Mouse (Mus musculus) neural tube, embryonic 15.5 days (tissue): ENCODE results near the gene D11Wsu47e. TPM values are rescaled to one million over a fixed set of nuclear protein-coding genes. Genes with fewer than 3 reads are reported as not detected.
"Not testable (repeated sequence)": the region's sequence is repeated elsewhere in the genome, so short reads cannot be mapped to it uniquely, and the experiment has no call there.

ENCODE experiments used
- ATAC-seq: fragments of 200-750 bp; cut with Nextera tagmentation; 2 replicates; pipeline ENCODE4 v1.8.0; 2017; ENCODE audit warnings: mild to moderate bottlenecking, moderate TSS enrichment, moderate library complexity; ENCODE audit not compliant: low FRiP score
- H3K27ac ChIP-seq: fragments of 300-500 bp; sonication (generic); replicated peaks from 2 replicates; pipeline ENCODE4 v1.5.1; 2015; ENCODE audit warnings: mild to moderate bottlenecking, inconsistent platforms
- H3K27me3 ChIP-seq: fragments of 300-500 bp; sonication (generic); replicated peaks from 2 replicates; pipeline ENCODE4 v1.6.1; 2015; ENCODE audit warnings: inconsistent platforms
- H3K36me3 ChIP-seq: fragments of 300-500 bp; sonication (generic); 2 replicates; pipeline ENCODE4 v1.6.1; 2015; ENCODE audit warnings: inconsistent platforms
- H3K4me1 ChIP-seq: fragments of 300-500 bp; sonication (generic); 2 replicates; pipeline ENCODE4 v1.6.1; 2015; ENCODE audit warnings: inconsistent platforms
- H3K4me2 ChIP-seq: fragments of 300-500 bp; sonication (generic); 2 replicates; pipeline ENCODE4 v1.6.1; 2015; ENCODE audit warnings: inconsistent platforms, mild to moderate bottlenecking, moderate library complexity
- H3K4me3 ChIP-seq: fragments of 300-500 bp; sonication (generic); replicated peaks from 2 replicates; pipeline ENCODE4 v1.5.1; 2015; ENCODE audit warnings: mild to moderate bottlenecking, inconsistent platforms
- H3K9ac ChIP-seq: fragments of 300-500 bp; sonication (generic); replicated peaks from 2 replicates; pipeline ENCODE4 v1.6.1; 2015; ENCODE audit warnings: mild to moderate bottlenecking, inconsistent platforms
- H3K9me3 ChIP-seq: fragments of 300-500 bp; sonication (generic); replicated peaks from 2 replicates; pipeline ENCODE4 v1.6.1; 2016; ENCODE audit warnings: inconsistent platforms
- WGBS: fragments of 180-500 bp; shearing (Covaris S2); methylation state at CpG from one replicate; pipeline ENCODE4 v1.1.7; 2015; ENCODE audit warnings: mixed read lengths; 5-methylcytosine and 5-hydroxymethylcytosine counted together
- polyA plus RNA-seq: library from polyadenylated mRNA; unstranded; fragments of >200 nt; fragmentation: Nextera tagmentation; extraction: Ambion mirVana; gene quantifications from 2 replicates; pipeline ENCODE4 v1.2.1, GENCODE M21; 2015

The D11Wsu47e gene
- polyA plus RNA-seq, 1 experiment from 2014 or later = 21.8 TPM

DNA sequence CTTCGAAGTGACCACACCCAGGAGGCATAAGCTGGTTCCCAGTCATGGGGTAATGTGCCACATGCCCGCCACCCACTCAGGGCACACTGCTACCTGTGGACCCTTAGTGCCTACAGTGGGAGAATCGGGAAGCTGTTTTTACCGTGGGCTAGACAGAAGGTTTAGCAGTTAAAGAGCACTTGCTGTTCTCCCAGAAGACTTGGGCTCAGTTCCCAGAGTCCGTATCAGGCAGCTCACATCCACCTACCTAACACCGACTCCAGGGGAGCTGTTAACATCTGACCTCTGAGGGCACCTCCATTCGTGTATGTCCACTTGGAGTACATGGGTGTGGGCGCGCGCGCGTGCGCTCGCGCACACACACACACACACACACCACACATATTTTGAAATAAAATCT lies 30.1 kb upstream of the D11Wsu47e start:
- WGBS = 94% methylated on average over 15 of the region's 15 CpGs
- Histone ChIP-seq H3K4me1 (peaks cover 27% of the 10 kb centered on the region), H3K9ac (no peak overlapping the region), H3K36me3 (peaks cover 74% of the 10 kb centered on the region), H3K9me3 (no peaks in the 10 kb centered on the region), H3K27ac (no peak overlapping the region), H3K4me3 (no peak overlapping the region), H3K4me2 (no peak overlapping the region), H3K27me3 (no peaks in the 10 kb centered on the region)
- no peak for ATAC-seq

DNA sequence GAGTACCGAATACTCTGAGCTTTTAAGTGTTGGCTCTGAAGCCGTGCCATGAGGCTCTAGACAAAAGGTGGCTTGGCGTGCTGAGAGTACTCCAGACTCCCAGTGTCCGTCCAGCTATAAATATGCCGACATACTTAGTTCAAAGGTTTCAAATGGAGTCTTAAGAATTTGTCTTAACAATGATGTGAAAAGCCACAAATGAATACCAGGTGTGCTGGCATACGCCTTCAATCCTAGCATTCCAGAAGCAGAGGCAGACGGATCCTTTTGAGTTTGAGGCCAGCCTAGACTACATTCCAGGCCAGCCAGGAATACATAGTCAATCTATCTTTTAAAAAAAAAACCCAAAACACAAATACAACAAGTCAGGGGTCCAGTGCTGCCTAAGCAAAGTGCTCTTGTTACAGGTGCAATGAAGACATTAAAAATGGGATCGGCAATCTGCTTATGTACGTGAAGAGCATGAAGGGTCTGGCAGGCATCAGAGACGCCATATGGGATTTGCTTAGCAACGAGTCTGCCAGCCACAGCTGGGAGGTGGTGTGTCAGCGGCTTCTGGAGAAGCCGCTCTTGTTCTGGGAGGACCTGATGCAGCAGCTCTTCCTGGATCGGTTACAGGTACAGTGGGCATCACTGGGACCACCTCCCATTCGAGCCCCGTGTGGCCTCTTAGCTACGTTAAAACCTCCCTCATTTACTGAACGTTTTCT lies 29.5 kb upstream of the D11Wsu47e start:
- no peak overlapping the region for H3K9ac ChIP-seq
- no peak for ATAC-seq
- peaks cover 80% of the 10 kb centered on the region for H3K36me3 ChIP-seq
- WGBS = 87% methylated on average over 18 of the region's 18 CpGs
- no peaks in the 10 kb centered on the region for H3K9me3 ChIP-seq
- H3K4me2 ChIP-seq = no peak overlapping the region
- H3K4me3 ChIP-seq = no peak overlapping the region
- H3K27ac ChIP-seq = no peak overlapping the region
- H3K27me3 ChIP-seq = no peaks in the 10 kb centered on the region
- H3K4me1 ChIP-seq = peaks cover 27% of the 10 kb centered on the region

- peak; percentile 58 for ATAC-seq
- no peak overlapping the region for H3K4me3 ChIP-seq
- peaks cover 97% of the 10 kb centered on the region for H3K36me3 ChIP-seq
- H3K27ac ChIP-seq = no peak overlapping the region
- no peak overlapping the region for H3K9ac ChIP-seq
- no peak overlapping the region for H3K4me2 ChIP-seq
- 80% methylated on average over 8 of the region's 8 CpGs for WGBS
- no peaks in the 10 kb centered on the region for H3K9me3 ChIP-seq
- H3K4me1 ChIP-seq = peaks cover 12% of the 10 kb centered on the region
- H3K27me3 ChIP-seq = no peaks in the 10 kb centered on the region
These were observed 27.7 kb upstream of the D11Wsu47e start for GRCm38 (mm10) chr11:113656511-113656932.

- H3K9me3 ChIP-seq = no peaks in the 10 kb centered on the region
- no peak overlapping the region for H3K27ac ChIP-seq
- H3K27me3 ChIP-seq = no peaks in the 10 kb centered on the region
- H3K36me3 ChIP-seq = peaks cover 99% of the 10 kb centered on the region
- no peak overlapping the region for H3K9ac ChIP-seq
- 77% methylated on average over 4 of the region's 4 CpGs for WGBS
- H3K4me3 ChIP-seq = no peak overlapping the region
- no peak overlapping the region for H3K4me2 ChIP-seq
- no peak for ATAC-seq
- peaks cover 8% of the 10 kb centered on the region for H3K4me1 ChIP-seq
These were observed 27.0 kb upstream of the D11Wsu47e start for GRCm38 (mm10) chr11:113657221-113657620.

GRCm38 (mm10) chr11:113658319-113658718 lies 25.9 kb upstream of the D11Wsu47e start:
- H3K27me3 ChIP-seq = no peaks in the 10 kb centered on the region
- H3K9me3 ChIP-seq = no peaks in the 10 kb centered on the region
- no peak overlapping the region for H3K4me3 ChIP-seq
- H3K36me3 ChIP-seq = peaks cover 96% of the 10 kb centered on the region
- H3K9ac ChIP-seq = no peak overlapping the region
- WGBS = 93% methylated on average over 8 of the region's 8 CpGs
- no peak overlapping the region for H3K4me2 ChIP-seq
- H3K4me1 ChIP-seq = peaks cover 8% of the 10 kb centered on the region; the same call in 1 of the 2 replicates
- no peak for ATAC-seq
- H3K27ac ChIP-seq = no peak overlapping the region

DNA sequence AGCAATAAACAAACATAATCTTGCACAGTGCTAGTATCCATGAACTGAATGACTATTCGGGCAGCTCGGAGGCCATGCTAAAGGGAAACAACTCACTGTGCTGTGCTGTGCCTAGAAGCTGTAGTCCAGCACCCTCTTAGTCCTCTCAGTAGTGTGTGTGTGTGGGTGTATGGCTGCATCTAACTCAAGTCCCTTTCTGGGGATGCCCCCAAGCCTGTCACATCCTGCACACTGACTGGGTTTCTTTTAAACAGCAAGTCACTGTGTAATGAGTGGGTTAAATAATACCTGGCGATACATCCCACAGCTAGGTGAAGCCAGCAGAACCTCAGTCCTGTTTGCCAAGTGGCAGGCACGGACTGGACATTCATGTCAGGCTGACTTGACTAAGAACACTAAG lies 25.4 kb upstream of the D11Wsu47e start:
- Histone ChIP-seq H3K27me3 (no peaks in the 10 kb centered on the region), H3K36me3 (peaks cover 96% of the 10 kb centered on the region), H3K9ac (no peak overlapping the region), H3K27ac (no peak overlapping the region), H3K4me2 (no peak overlapping the region), H3K4me3 (no peak overlapping the region), H3K9me3 (no peaks in the 10 kb centered on the region), H3K4me1 (peaks cover 8% of the 10 kb centered on the region; the same call in 1 of the 2 replicates)
- ATAC-seq = no peak
- WGBS = 89% methylated on average over 4 of the region's 4 CpGs

DNA sequence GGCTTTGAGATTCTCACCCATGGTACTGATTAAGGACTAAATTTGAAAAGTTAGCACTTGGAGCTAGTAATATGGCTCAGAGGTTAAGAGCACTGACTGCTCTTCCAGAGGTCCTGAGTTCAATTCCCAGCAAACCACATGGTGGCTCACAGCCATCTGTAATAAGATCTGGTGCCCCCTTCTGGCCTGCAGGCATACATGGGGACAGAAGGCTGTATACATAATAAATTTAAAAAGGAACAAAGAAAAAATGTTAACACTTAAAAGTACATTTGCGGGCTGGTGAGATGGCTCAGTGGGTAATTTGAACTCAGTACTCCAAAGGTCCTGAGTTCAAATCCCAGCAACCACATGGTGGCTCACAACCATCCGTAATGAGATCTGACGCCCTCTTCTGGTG lies 24.0 kb upstream of the D11Wsu47e start:
- H3K27ac ChIP-seq, H3K9ac ChIP-seq, H3K9me3 ChIP-seq, H3K4me1 ChIP-seq, H3K4me2 ChIP-seq, ATAC-seq, H3K27me3 ChIP-seq, H3K4me3 ChIP-seq: not testable (repeated sequence)
- H3K36me3 ChIP-seq = peaks cover 91% of the 10 kb centered on the region
- over 99% methylated on average over 3 of the region's 3 CpGs for WGBS

DNA sequence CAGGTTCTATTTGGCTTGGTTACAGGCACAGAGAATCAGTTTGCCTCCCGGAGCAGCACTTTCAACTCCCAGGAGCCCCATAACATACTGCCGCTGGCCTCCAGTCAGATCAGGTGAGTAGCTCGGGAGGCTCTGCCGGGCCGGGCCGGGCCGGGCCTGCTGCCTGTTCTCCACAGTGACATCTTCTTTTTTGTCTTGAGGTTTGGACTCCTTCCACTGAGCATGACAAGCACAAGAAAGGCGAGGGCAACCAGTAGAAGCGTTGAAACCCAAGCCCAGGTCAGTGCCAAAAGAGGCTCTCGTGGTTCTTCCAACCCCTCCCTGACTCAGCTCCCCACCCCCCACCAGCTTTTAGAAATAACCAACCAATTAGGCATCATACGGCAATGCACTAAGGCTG lies 23.3 kb upstream of the D11Wsu47e start:
- Histone ChIP-seq H3K36me3 (peaks cover 84% of the 10 kb centered on the region), H3K9me3 (no peaks in the 10 kb centered on the region)
- WGBS = 80% methylated on average over 11 of the region's 11 CpGs

GRCm38 (mm10) chr11:113661835-113662351 lies 22.3 kb upstream of the D11Wsu47e start:
- WGBS = 94% methylated on average over 18 of the region's 18 CpGs
- H3K27ac ChIP-seq = no peak overlapping the region
- ATAC-seq = no peak

More for the DNA sequence above, 23.3 kb upstream of the D11Wsu47e start:
- Histone ChIP-seq H3K27ac (no peak overlapping the region), H3K9ac (no peak overlapping the region), H3K4me1 (peaks cover 8% of the 10 kb centered on the region; the same call in 1 of the 2 replicates), H3K27me3 (no peaks in the 10 kb centered on the region), H3K4me2 (no peak overlapping the region), H3K4me3 (no peak overlapping the region)
- no peak for ATAC-seq

DNA sequence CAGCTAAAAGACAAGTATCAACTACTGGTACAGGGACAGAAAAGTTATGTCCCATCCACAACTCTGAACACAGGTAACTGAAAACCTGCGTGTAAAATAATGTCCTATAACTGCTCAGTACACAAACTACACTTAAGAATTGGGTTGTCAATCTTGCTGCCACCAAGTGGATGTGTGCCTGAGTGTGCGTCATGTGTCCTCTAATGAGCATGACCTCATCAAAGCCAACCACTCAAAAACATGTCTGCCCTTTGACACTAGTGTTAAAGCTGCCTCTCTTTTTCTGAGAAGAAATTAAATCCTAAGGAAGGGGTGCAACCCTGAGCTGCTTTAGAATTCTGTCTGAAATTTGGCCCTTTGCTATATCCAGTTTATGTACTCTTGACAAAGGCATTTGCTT lies 19.9 kb upstream of the D11Wsu47e start:
- no peak overlapping the region for H3K4me3 ChIP-seq
- no peaks in the 10 kb centered on the region for H3K9me3 ChIP-seq
- WGBS = 73% methylated on average over 2 of the region's 2 CpGs
- H3K27ac ChIP-seq = no peak overlapping the region
- peaks cover 58% of the 10 kb centered on the region for H3K36me3 ChIP-seq
- ATAC-seq = no peak
- no peak overlapping the region for H3K9ac ChIP-seq
- peaks cover 19% of the 10 kb centered on the region for H3K4me1 ChIP-seq
- no peaks in the 10 kb centered on the region for H3K27me3 ChIP-seq
- H3K4me2 ChIP-seq = no peak overlapping the region

More at GRCm38 (mm10) chr11:113661835-113662351, 22.3 kb upstream of the D11Wsu47e start:
- Histone ChIP-seq H3K9ac (no peak overlapping the region), H3K4me3 (no peak overlapping the region), H3K9me3 (no peaks in the 10 kb centered on the region), H3K36me3 (peaks cover 74% of the 10 kb centered on the region), H3K27me3 (no peaks in the 10 kb centered on the region), H3K4me2 (no peak overlapping the region), H3K4me1 (peaks cover 4% of the 10 kb centered on the region)

DNA sequence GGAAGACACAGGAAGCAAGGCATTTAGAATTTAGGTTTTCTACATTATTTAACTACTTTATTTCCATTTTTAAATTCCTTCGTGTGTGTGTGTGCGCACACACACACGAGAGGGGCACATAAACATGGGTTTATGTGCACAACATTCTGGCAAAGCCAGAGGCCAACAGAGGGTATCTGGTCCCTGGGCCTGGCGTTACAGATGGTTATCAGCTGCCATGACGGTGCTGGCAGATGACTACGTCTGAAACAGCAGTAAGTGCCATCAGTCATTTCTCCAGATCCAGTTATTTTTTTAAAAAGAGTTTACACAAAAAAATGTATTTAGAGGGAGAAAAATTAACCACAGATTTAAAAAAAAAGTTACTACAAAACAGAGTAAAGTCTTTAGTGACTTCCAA lies 18.0 kb upstream of the D11Wsu47e start:
- 79% methylated on average over 6 of the region's 6 CpGs for WGBS
- Histone ChIP-seq H3K27ac (no peak overlapping the region), H3K27me3 (no peaks in the 10 kb centered on the region), H3K4me2 (no peak overlapping the region), H3K4me3 (no peak overlapping the region), H3K9ac (no peak overlapping the region), H3K36me3 (peaks cover 44% of the 10 kb centered on the region), H3K4me1 (peaks cover 19% of the 10 kb centered on the region), H3K9me3 (no peaks in the 10 kb centered on the region)
- no peak for ATAC-seq

GRCm38 (mm10) chr11:113666648-113667047 lies 17.6 kb upstream of the D11Wsu47e start:
- WGBS = 60% methylated on average over 10 of the region's 10 CpGs
- no peak overlapping the region for H3K9ac ChIP-seq
- no peak for ATAC-seq
- no peak overlapping the region for H3K4me3 ChIP-seq
- H3K36me3 ChIP-seq = peaks cover 44% of the 10 kb centered on the region
- peaks cover 19% of the 10 kb centered on the region for H3K4me1 ChIP-seq
- no peaks in the 10 kb centered on the region for H3K9me3 ChIP-seq
- H3K4me2 ChIP-seq = no peak overlapping the region
- no peaks in the 10 kb centered on the region for H3K27me3 ChIP-seq
- no peak overlapping the region for H3K27ac ChIP-seq
